Mouse (Mus musculus) adrenal gland, adult 2 months (tissue): ENCODE results near the gene D10Jhu81e. TPM values are rescaled to one million over a fixed set of nuclear protein-coding genes. Genes with fewer than 3 reads are reported as not detected.
"Not testable (repeated sequence)": the region's sequence is repeated elsewhere in the genome, so short reads cannot be mapped to it uniquely, and the experiment has no call there.

Source experiments
- DNase-seq: peaks from one replicate; pipeline ENCODE4 v3.0.0; 2021
- polyA plus RNA-seq: library from polyadenylated mRNA; depleted of rRNA; stranded (reverse); fragments of >200 nt; gene quantifications from 2 replicates; pipeline ENCODE4 v1.2.3, GENCODE M21; 2012; rRNA removed
- total RNA-seq, 2 experiments: library from RNA; stranded (reverse); gene quantifications; 2 replicates each; pipeline ENCODE4 v1.2.3; 2021

Gene D10Jhu81e
- total and polyA plus RNA-seq, 3 experiments, result 266 to 784 (median 267) TPM

DNA sequence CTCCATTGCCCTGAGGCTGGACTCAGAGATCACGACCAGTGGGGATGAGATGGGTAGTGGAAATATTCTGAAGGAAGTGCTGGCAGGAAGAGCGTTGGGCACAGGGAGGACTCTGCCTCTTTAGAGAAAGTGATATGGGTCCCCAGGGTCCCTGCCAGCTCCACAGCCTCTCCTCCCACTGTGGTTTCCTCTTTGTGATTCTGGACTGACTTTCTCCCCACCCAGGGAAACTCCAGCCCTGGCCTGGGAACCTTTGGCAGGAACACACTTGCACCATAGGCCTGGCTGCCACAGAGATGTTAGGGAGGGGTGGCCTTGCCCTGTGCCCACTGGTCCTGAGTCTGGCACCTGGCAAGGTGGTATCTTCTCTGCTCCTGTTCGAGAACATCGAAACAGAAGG is 39.6 kb downstream of the D10Jhu81e start:
- peak; percentile 27 for DNase-seq

- DNase-seq, result peak; percentile 41
Measured at GRCm38 (mm10) chr10:78129423-78129822, 40.2 kb downstream of the D10Jhu81e start.

- no peak for DNase-seq
Measured at GRCm38 (mm10) chr10:78128647-78129046, 40.9 kb downstream of the D10Jhu81e start.

- DNase-seq, result no peak
Measured at GRCm38 (mm10) chr10:78127931-78128330, 41.7 kb downstream of the D10Jhu81e start.

- DNase-seq, result peak; percentile 21
Measured at GRCm38 (mm10) chr10:78127046-78127870, 42.3 kb downstream of the D10Jhu81e start.

DNA sequence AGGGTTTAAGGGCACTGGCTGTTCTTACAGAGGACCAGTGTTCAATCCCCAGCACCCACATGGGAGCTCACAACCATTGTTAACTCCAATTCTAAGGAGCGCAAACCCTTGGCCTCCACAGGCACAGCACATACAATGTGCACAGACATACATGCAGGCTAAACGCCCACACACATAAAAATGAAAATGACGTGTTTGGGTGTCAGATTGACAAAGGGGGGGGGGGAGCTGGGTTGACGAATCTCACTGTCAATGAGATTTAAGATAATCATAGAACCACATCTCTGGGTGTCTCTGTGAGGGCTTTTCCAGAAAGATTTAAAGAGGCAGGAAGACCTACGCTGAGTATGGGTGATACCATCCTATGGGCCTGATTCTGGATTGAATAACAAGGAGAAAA is 43.3 kb downstream of the D10Jhu81e start:
- DNase-seq, result no peak

GRCm38 (mm10) chr10:78125061-78125460 is 44.5 kb downstream of the D10Jhu81e start:
- not testable (repeated sequence) for DNase-seq

DNA sequence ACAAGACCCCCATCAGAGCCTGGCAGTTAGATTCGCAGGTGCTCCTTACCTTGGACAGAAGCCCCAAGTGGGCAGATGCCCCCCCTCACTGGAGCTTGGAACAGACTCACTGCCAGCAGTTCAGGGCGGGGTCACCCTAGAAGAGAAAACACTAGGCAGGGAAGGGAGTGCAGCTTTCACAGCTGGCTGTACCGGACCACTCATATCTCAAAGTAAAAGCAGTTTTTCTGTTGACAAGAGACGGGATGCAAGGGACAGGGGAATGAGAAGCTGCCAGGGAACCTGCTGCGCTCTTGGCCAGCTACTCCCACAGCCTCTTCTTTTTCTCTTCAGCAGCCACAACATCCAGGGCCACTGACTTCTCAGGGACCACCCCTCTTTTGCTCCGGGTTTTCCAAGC is 45.4 kb downstream of the D10Jhu81e start:
- DNase-seq, result not testable (repeated sequence)

- no peak for DNase-seq
Measured at GRCm38 (mm10) chr10:78119422-78119821, 50.2 kb downstream of the D10Jhu81e start.

DNA sequence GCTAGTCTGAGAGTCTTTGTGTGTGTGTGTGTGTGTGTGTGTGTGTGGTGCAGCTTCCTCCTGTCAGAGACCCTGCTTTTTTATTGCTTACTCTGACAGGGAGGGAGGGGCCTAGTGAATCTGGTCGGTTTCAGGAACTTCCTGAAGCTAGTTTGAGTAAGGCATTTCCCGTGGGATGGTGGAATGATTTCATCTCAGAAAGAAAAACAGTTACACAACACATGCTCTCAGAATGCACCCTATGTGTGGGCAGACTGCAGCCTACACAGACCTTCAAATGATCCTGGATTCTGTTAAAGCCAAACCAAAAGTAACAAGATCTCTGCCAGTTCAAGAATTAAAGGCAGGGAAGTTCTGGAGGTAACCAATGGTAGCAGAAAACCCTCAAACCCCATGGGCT is 54.4 kb downstream of the D10Jhu81e start:
- no peak for DNase-seq

DNA sequence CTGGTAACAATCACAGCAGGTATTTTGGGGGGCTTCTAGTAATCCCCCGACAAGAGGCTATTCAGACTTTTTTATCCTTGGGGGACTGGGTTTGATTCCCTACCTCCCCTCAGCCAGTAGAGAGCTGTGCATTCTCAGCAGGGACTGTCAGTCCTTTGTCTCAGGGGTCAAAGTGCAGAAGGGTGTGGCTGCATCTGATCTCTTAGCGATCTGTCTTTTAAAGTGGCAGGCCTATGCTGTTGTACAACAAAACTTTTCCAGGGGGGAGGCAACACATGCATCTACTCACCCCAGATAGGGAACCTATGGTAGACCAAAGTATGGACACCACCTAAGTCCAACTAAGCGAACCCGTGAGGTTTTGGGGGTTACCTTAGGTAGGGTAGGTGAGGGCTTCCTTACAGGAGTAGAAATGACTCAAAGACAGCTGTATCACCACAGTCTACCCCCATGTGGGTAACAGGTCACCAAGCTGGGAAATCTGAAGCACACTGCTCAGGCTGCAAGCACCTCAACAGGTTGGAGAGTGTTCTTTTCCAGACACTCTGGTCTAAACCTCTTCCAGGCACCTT is 55.0 kb downstream of the D10Jhu81e start:
- no peak for DNase-seq

Other genes with a start within 250 kb of the D10Jhu81e start
- gene Trpm2, start 199.2 kb downstream of the D10Jhu81e start, total RNA-seq, result 1 to 10 TPM; 2.6 to 3.2 TPM
- gene Trpm2, start 199.2 kb downstream of the D10Jhu81e start, polyA plus RNA-seq, result 3.0 and 3.1 TPM in 2 replicates
- 10 to 100 TPM; 19.7 to 23.7 TPM for gene 1810043G02Rik, start 191.3 kb downstream of the D10Jhu81e start, total RNA-seq
- 92.1 and 111 TPM in 2 replicates for gene 1810043G02Rik, start 191.3 kb downstream of the D10Jhu81e start, polyA plus RNA-seq
- gene Pfkl, start 159.7 kb downstream of the D10Jhu81e start, total RNA-seq, result 100 to 1,000 TPM; 128 to 145 TPM
- 122 and 138 TPM in 2 replicates for gene Pfkl, start 159.7 kb downstream of the D10Jhu81e start, polyA plus RNA-seq
- gene Dnmt3l, start 127.8 kb downstream of the D10Jhu81e start, total RNA-seq, result 10 to 100 TPM; 23.2 to 29.5 TPM
- gene Dnmt3l, start 127.8 kb downstream of the D10Jhu81e start, polyA plus RNA-seq, result 14.6 and 15.5 TPM in 2 replicates
- not detected for gene Aire, start 126.2 kb downstream of the D10Jhu81e start, total RNA-seq
- gene Aire, start 126.2 kb downstream of the D10Jhu81e start, polyA plus RNA-seq, result 0.08 TPM in 1 of 2 replicates, not detected in the other
- gene Icosl, start 100.5 kb downstream of the D10Jhu81e start, total RNA-seq, result 10 to 100 TPM; 14.9 to 16.4 TPM
- gene Icosl, start 100.5 kb downstream of the D10Jhu81e start, polyA plus RNA-seq, result 22.8 and 32.0 TPM in 2 replicates
- gene Pwp2, start 15.4 kb upstream of the D10Jhu81e start, total RNA-seq, result 10 to 100 TPM; 14.0 to 17.4 TPM
- gene Pwp2, start 15.4 kb upstream of the D10Jhu81e start, polyA plus RNA-seq, result 7.6 and 10.7 TPM in 2 replicates
- gene Trappc10, start 74.9 kb upstream of the D10Jhu81e start, total RNA-seq, result 10 to 100 TPM; 50.7 to 51.2 TPM
- gene Trappc10, start 74.9 kb upstream of the D10Jhu81e start, polyA plus RNA-seq, result 47.3 and 62.8 TPM in 2 replicates
- 100 to 1,000 TPM; 346 to 422 TPM for gene Agpat3, start 182.7 kb upstream of the D10Jhu81e start, total RNA-seq
- 543 and 654 TPM in 2 replicates for gene Agpat3, start 182.7 kb upstream of the D10Jhu81e start, polyA plus RNA-seq
- gene Rrp1, start 243.3 kb upstream of the D10Jhu81e start, total RNA-seq, result 100 to 1,000 TPM; 234 to 244 TPM
- 52.6 and 73.7 TPM in 2 replicates for gene Rrp1, start 243.3 kb upstream of the D10Jhu81e start, polyA plus RNA-seq